Mouse (Mus musculus) MEL (cell line): ENCODE measurements around the gene Cxcr5. TPM values are rescaled to one million over a fixed set of nuclear protein-coding genes. Genes with fewer than 3 reads are reported as not detected.

ENCODE experiments used
- DNase-seq: peaks from one replicate; pipeline ENCODE4 v3.0.0; 2011; ENCODE audit warnings: low read depth, low spot score
- H3K27ac ChIP-seq: 2 replicates; pipeline ENCODE4 v1.5.1; 2012; ENCODE audit warnings: low read depth, mild to moderate bottlenecking, control low read depth, low read length, moderate library complexity; ENCODE audit not compliant: control insufficient read depth
- H3K27me3 ChIP-seq, 2 experiments: fragments of 150-350 bp in 1 of 2; sonication (generic) in 1 of 2; 2 replicates each; pipeline ENCODE4 v1.6.1; 2012; ENCODE audit warnings: low read length in 2 of 2, mild to moderate bottlenecking in 2 of 2, improper control_type of control experiment in 1 of 2, moderate library complexity in 1 of 2; ENCODE audit not compliant: insufficient read depth in 2 of 2, control insufficient read depth in 1 of 2
- H3K36me3 ChIP-seq, 2 experiments: 2 replicates each; pipeline ENCODE4 v1.6.1; 2012 to 2014; ENCODE audit warnings: low read length in 2 of 2, improper control_type of control experiment in 1 of 2, inconsistent platforms in 1 of 2, mild to moderate bottlenecking in 1 of 2; ENCODE audit not compliant: insufficient read depth in 2 of 2, control insufficient read depth in 1 of 2
- H3K4me1 ChIP-seq, 2 experiments: fragments of 150-350 bp in 1 of 2; sonication (generic) in 1 of 2; 2 replicates each; pipeline ENCODE4 v1.6.1; 2012; ENCODE audit warnings: low read length in 2 of 2, improper control_type of control experiment in 1 of 2, mild to moderate bottlenecking in 1 of 2; ENCODE audit not compliant: insufficient read depth in 2 of 2, control insufficient read depth in 1 of 2
- H3K4me3 ChIP-seq, 2 experiments: fragments of 150-350 bp in 1 of 2; sonication (generic) in 1 of 2; 2 replicates each; pipeline ENCODE4 v1.5.1; 2012; ENCODE audit warnings: low read depth in 2 of 2, low read length in 2 of 2, mild to moderate bottlenecking in 2 of 2, moderate library complexity in 2 of 2, control low read depth in 1 of 2, improper control_type of control experiment in 1 of 2; ENCODE audit not compliant: control insufficient read depth in 1 of 2, insufficient read depth in 1 of 2
- H3K79me2 ChIP-seq: 2 replicates; pipeline ENCODE4 v1.6.1; 2012; ENCODE audit warnings: mild to moderate bottlenecking, low read length, moderate library complexity; ENCODE audit not compliant: control insufficient read depth, poor library complexity, insufficient read depth
- H3K9ac ChIP-seq: 2 replicates; pipeline ENCODE4 v1.6.1; 2012; ENCODE audit warnings: low read depth, mild to moderate bottlenecking, control low read depth, low read length, moderate library complexity; ENCODE audit not compliant: control insufficient read depth, poor library complexity, severe bottlenecking
- H3K9me3 ChIP-seq: fragments of 150-350 bp; sonication (generic); replicated peaks from 2 replicates; pipeline ENCODE4 v1.6.1; 2012; ENCODE audit warnings: mild to moderate bottlenecking, low read length, improper control_type of control experiment, moderate library complexity; ENCODE audit not compliant: insufficient read depth
- CHD1 ChIP-seq: IDR thresholded peaks from 2 replicates; pipeline ENCODE4 v1.6.1; 2012; ENCODE audit warnings: low read depth, mild to moderate bottlenecking, inconsistent platforms, low read length, improper control_type of control experiment
- E2F4 ChIP-seq: IDR thresholded peaks from 2 replicates; pipeline ENCODE4 v1.6.1; 2011; ENCODE audit warnings: low read depth, low read length, improper control_type of control experiment, borderline replicate concordance
- ETS1 ChIP-seq: IDR thresholded peaks from 2 replicates; pipeline ENCODE4 v1.6.1; 2012; ENCODE audit warnings: low read depth, mild to moderate bottlenecking, inconsistent platforms, low read length, improper control_type of control experiment, moderate library complexity
- KAT2A ChIP-seq: conservative IDR thresholded peaks from 2 replicates; pipeline ENCODE4 v1.6.1; 2012; ENCODE audit warnings: low read depth, low read length, improper control_type of control experiment, inconsistent platforms
- MAFK ChIP-seq: IDR thresholded peaks from 2 replicates; pipeline ENCODE4 v1.6.1; 2011; ENCODE audit warnings: low read depth, mild to moderate bottlenecking, low read length, improper control_type of control experiment, borderline replicate concordance
- MAX ChIP-seq: IDR thresholded peaks from 2 replicates; pipeline ENCODE4 v1.6.1; 2011; ENCODE audit warnings: low read length, improper control_type of control experiment
- MYB ChIP-seq: IDR thresholded peaks from 2 replicates; pipeline ENCODE4 v1.6.1; 2011; ENCODE audit warnings: mild to moderate bottlenecking, low read depth, low read length, improper control_type of control experiment
- MYC ChIP-seq: IDR thresholded peaks from 2 replicates; pipeline ENCODE4 v1.6.1; 2011; ENCODE audit warnings: low read depth, mild to moderate bottlenecking, low read length, improper control_type of control experiment, moderate library complexity
- POLR2A ChIP-seq, 2 experiments: IDR thresholded peaks; 2 replicates each; pipeline ENCODE4 v1.6.1; 2011 to 2012; ENCODE audit warnings: low read length in 2 of 2, mild to moderate bottlenecking in 2 of 2, control low read depth in 1 of 2, improper control_type of control experiment in 1 of 2, low read depth in 1 of 2, moderate library complexity in 1 of 2; ENCODE audit not compliant: control insufficient read depth in 1 of 2, insufficient read depth in 1 of 2, poor library complexity in 1 of 2
- RAD21 ChIP-seq: IDR thresholded peaks from 2 replicates; pipeline ENCODE4 v1.6.1; 2011; ENCODE audit warnings: mild to moderate bottlenecking, low read depth, low read length, improper control_type of control experiment
- RCOR1 ChIP-seq: IDR thresholded peaks from 2 replicates; pipeline ENCODE4 v1.6.1; 2012; ENCODE audit warnings: low read depth, mild to moderate bottlenecking, inconsistent platforms, low read length, improper control_type of control experiment
- SMC3 ChIP-seq: IDR thresholded peaks from 2 replicates; pipeline ENCODE4 v1.6.1; 2011; ENCODE audit warnings: low read depth, low read length, improper control_type of control experiment
- TCF12 ChIP-seq: IDR thresholded peaks from 2 replicates; pipeline ENCODE4 v1.6.1; 2014; ENCODE audit warnings: low read depth, mild to moderate bottlenecking, inconsistent platforms, low read length, improper control_type of control experiment, moderate library complexity
- ZKSCAN1 ChIP-seq: IDR thresholded peaks from 2 replicates; pipeline ENCODE4 v1.6.1; 2012; ENCODE audit warnings: low read depth, mild to moderate bottlenecking, inconsistent platforms, low read length, improper control_type of control experiment, moderate library complexity
- polyA plus RNA-seq, 2 experiments: library from polyadenylated mRNA; stranded (reverse) in 1 of 2; unstranded in 1 of 2; fragments of >175 nt in 1 of 2; fragments of >200 nt in 1 of 2; gene quantifications; 2 replicates each; pipeline versions ENCODE4 v1.2.1 to v1.2.4; 2012; ENCODE audit warnings: low replicate concordance in 2 of 2, low read depth in 1 of 2; ENCODE audit not compliant: insufficient read length in 2 of 2, insufficient read depth in 1 of 2, missing spikeins in 1 of 2
- total RNA-seq: library from RNA; depleted of rRNA; stranded (reverse); fragments of 300-350 nt; gene quantifications from 2 replicates; pipeline ENCODE4 v1.2.3, GENCODE M21; 2012

Cxcr5 gene
- total and polyA plus RNA-seq, 3 experiments = 0.18 TPM; not detected in 2

DNA sequence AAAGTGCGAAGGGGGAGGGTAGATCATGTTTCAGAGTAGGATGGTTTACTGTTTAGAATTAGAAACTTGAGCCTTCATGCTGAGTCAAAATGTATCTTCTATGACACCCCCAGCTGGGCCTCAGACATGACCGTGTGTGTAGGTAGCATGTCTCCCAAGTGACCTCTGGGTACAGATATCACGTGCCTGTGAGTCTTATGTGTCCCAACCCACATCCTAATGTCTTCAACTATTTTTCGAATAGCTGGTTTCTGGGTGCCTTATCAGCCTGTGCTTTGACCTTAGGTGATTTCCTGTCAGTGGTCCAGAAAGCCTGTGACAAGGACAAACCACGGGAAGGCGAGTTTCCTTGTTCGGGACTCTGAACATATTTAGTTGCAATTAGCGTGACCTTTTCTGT is 33.3 kb downstream of the Cxcr5 start:
- no peaks in the 10 kb centered on the region for H3K4me1 ChIP-seq
- H3K36me3 ChIP-seq = no peaks in the 10 kb centered on the region
- TF ChIP-seq TCF12 = no peak
- no peak for TF ChIP-seq MAFK
- no peak for DNase-seq
- H3K4me3 ChIP-seq = no peak overlapping the region
- no peaks in the 10 kb centered on the region; a peak in 1 of 4 replicates for H3K27me3 ChIP-seq
- no peak overlapping the region for H3K27ac ChIP-seq
- no peak overlapping the region for H3K9ac ChIP-seq
- no peaks in the 10 kb centered on the region for H3K9me3 ChIP-seq
- H3K79me2 ChIP-seq = no peaks in the 10 kb centered on the region

- Histone ChIP-seq H3K9me3 (no peaks in the 10 kb centered on the region), H3K27ac (no peak overlapping the region), H3K9ac (no peak overlapping the region), H3K4me1 (peaks cover 0 to 3% of the 10 kb centered on the region in 2 experiments; a peak in 1 of 4 replicates), H3K27me3 (no peaks in the 10 kb centered on the region; a peak in 1 of 4 replicates), H3K79me2 (no peaks in the 10 kb centered on the region), H3K36me3 (peaks cover 0 to 1% of the 10 kb centered on the region in 2 experiments; a peak in 2 of 4 replicates), H3K4me3 (no peak overlapping the region)
- DNase-seq = no peak
- TF ChIP-seq MYB (no peak), RCOR1 (no peak), E2F4 (no peak)
Observed at GRCm38 (mm10) chr9:44526337-44527112, 35.2 kb downstream of the Cxcr5 start.

GRCm38 (mm10) chr9:44525589-44525988 is 36.1 kb downstream of the Cxcr5 start:
- H3K79me2 ChIP-seq = no peaks in the 10 kb centered on the region
- peaks cover 0 to 2% of the 10 kb centered on the region in 2 experiments; a peak in 2 of 4 replicates for H3K36me3 ChIP-seq
- H3K4me1 ChIP-seq = peaks cover 0 to 4% of the 10 kb centered on the region in 2 experiments; a peak in 1 of 4 replicates
- no peak overlapping the region for H3K9ac ChIP-seq
- no peak for TF ChIP-seq POLR2A (IDR thresholded peaks at IDR 0.05; ENCODE audit: control insufficient read depth in 1 of 2, insufficient read depth in 1 of 2, low read depth in 1 of 2, low read length in 2 of 2, poor library complexity in 1 of 2)
- TF ChIP-seq ETS1 = no peak
- no peak for TF ChIP-seq ZKSCAN1
- TF ChIP-seq MAX = no peak
- TF ChIP-seq E2F4 = no peak
- no peak for TF ChIP-seq KAT2A
- no peak for TF ChIP-seq MYC
- no peak for TF ChIP-seq RAD21
- no peak for TF ChIP-seq SMC3
- TF ChIP-seq CHD1 = no peak
- no peaks in the 10 kb centered on the region for H3K9me3 ChIP-seq
- DNase-seq = no peak
- no peak overlapping the region for H3K27ac ChIP-seq
- H3K27me3 ChIP-seq = no peaks in the 10 kb centered on the region; a peak in 1 of 4 replicates
- no peak overlapping the region for H3K4me3 ChIP-seq
